Mouse (Mus musculus) urinary bladder, postnatal 4 days (tissue): ENCODE results near the gene Setd1a.
A peak's percentile ranks its signal among the peaks of the same experiment; 100 is the strongest.
"Not testable (repeated sequence)": the region's sequence is repeated elsewhere in the genome, so short reads cannot be mapped to it uniquely, and the experiment has no call there.

Source experiments
- DNase-seq, 2 experiments: peaks; one replicate each; pipeline ENCODE4 v3.0.0; 2021 to 2022; ENCODE audit warnings: low spot score in 2 of 2

Gene Setd1a

DNA sequence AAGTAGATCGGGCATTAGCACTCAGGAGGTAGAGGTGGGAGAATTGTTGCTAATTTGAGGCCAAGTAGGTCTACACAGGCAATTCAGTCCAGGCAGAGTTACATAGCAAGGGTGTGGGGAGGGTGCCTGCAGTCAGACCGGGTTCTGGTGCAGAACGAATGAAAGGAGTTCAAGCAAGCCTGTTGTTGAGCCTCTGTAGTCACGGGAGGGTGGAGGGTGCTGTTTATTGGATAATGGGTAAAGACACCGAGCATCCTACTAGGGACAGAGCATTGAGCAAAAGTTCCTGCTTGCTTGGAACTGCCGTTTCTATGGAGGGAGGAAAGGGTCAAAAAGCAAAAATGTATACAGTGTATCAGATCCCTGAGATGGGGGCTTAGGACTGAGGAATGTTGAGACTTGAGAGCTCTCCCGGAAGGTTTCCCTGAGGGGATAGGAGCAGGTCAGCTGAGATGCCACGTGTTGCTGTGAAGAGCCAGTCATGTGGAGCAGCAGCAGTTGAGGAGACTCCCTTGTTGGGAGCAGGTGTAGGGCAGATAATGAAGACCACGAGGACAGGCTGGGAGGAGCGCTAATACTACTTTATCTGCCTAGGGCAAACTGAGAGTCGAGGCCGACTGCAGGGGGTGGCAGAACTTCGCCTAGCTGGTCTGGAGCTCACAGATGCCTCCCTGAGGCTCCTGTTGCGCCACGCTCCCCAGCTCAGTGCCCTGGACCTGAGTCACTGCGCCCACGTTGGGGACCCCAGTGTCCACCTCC, 9.4 kb upstream of the Setd1a start:
- DNase-seq, result no peak

DNA sequence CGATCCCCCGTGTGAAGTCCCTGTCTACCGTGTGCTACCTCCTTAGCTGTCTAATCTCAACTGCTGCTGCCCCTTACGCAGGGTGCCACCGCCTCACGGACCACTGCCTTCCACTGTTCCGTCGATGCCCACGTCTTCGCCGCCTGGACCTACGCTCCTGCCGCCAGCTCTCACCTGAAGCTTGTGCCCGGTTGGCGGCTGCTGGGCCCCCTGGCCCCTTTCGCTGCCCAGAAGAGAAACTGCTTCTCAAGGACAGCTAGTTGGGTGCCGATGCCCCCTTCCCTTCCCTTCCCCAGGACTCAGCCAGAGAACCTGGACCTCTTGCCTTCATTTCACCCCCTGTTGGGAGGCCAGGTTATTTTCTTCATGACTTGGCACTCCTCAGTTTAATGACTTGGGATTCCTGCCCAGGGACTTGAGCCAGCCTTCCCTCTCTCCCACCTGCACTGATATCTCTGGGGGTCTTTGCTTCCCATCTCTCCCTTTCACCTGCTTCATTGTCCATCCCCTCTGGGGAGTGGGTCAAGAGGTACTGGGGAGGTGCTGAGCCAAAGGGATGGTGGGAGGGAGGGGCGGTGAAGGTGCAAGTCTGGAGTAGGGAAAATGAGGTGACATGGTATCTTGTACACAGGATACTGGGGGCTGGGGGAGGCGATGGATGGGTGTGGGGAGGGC, 8.7 kb upstream of the Setd1a start:
- no peak for DNase-seq

DNA sequence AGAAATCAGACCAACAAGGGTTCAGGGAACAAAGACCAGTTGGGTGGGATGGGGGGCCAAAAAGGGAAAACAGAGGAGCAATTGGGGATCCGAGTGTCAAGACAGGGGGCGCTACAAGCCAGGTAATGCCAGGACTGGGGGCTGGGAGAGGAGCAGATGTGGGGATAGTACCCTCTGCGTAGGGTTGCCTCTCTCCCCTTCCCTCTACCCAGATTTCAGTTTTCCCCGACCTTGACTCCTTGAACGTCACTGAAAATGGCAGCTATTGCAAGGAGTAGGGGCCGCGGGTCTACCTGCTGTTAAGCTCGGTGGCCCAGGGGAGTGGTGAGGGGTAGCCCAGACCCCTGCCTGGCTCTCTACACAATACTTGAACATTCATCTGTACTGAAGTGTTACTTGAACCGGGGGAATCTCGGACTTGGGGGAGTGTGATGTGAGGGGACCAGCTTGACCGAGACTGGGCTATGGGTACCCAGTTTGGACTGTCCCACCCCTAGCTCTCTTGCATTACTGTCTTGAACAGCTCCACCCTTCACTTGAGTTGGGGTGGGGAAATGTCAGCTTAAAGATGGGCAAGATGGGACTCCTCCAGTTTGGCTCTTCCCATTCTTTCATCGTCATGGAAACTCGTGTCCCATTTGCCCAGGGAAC, 8.0 kb upstream of the Setd1a start:
- DNase-seq, result no peak

DNA sequence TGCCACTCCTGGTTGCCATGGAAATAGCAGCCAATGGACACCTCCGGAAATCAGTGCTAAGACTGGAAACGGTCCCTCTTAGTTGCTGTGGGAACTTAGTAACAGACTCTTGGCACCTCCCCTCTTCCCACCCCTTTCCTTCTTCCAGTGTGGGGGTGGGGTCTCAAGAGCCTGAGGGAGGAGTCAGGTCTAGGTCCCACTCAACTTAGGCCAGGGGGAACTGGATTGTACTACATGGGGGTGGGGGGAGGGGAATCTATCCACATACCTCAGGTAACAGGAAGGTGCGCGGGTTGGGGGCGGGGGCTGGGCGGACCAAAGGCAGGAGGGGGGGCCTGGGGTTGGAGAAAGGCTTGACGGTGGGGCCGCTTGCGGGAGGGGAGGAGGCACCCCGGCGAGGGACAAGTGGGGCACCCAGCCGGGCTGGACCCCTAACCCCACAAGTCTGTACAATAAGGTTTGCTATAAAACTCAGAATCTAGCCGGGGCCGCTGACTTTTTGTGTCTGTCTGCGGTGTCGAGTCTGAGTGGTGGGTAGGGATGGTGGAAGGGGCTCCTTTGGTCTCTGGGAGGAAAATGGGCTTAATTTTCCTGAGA, 7.4 kb upstream of the Setd1a start:
- DNase-seq, result peak; percentile 94 to 95

DNA sequence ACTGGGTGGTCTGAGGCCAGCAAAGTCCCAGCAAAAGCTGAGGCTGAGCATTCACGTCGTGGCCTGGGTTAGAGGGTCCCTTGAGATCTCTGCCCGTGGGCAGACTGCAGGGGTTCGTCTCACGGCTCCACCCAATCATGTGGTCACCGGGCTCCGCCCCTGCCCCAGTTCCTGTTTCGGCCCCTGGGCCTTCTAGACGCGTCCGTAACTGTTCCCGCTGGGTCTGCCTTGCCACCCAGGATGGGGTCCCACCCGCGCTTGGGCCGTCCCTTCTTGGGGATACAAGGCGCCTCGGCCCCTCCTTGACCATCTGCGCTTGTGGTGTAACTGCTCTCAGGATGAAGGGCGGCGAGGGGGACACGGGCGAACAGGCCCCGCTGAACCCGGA, 6.8 kb upstream of the Setd1a start, which contains the start of gene Orai3:
Gene Orai3 (plus strand): TSS at position 165 of the 388 bp plus-strand sequence.
- DNase-seq, result peak; percentile 85 to 87

DNA sequence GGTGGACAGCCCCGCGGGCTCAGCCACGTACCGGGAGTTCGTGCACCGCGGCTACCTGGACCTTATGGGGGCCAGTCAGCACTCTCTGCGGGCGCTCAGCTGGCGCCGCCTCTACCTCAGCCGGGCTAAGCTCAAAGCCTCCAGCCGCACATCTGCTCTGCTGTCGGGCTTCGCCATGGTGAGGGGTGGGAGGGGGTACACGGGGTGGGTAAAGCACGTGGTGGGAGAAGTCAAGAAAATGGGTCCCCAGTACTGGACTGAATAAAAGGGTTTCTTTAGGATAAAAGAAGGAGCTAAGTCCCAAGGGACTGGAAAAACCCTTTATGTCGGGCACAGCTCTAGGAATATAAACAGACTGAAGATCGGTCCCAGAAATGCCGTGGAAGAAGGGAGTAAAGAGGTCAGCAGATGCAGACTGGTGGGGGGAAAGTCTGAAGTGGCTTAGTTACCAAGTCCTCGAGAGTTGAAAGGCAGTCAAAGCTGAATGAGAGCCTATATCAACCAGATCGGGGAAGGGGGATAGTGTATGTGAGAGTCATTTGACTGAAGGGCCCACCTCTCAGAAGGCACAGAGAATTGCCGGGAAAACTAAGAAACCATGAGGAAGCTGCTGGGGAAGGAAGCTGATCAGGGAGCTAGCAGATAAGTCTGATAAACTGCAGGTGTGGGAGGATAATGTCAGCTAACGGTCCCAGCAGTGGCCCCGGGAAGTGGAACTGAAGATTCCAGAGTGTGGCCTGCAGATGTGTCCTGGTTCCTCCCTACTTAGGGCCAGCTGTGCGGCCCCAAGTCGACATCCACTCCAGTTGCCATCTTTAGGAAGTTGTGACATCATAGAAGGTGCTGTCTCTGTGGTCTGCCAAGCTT, 6.2 kb upstream of the Setd1a start:
- peak in 1 of 2 experiments; percentile 44 for DNase-seq

DNA sequence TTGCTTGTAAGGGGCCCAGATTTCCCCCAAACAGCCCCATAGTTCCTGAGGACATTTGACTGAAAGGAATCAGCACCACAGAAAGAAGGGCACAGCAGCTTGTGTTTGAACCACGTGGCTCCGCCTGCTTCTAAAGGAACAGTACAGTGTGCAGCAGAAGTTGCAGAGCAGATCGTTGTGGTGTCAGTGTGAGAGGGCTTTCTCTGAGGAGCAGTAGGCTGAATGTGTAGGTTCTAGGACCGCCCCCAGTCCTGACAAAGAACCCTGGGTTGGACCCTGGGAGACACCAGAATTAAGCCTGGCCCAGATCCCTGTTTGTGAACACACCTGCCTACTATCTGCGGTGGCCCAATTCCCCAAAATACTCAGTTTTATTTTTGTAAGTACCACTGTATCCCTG, 5.2 kb upstream of the Setd1a start:
- DNase-seq, result no peak

DNA sequence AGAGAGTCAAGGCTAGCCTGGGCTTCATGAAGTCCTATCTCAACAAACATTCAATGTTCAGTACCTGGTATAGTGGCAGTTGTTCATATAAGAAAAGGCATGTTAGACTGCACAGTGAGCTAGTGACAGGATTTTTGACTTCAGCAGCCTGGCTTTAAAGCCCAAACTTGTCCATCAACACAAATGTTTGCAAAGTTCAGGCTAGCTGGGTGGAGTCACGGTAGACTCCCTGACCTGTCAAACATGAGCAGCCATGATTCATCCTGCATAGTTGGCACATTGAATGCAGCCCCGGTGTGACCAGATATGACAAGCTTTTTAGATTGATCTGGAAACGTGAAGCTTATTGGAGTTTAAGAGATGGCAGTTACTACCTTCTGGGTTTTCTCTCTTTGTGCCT, 4.4 kb upstream of the Setd1a start:
- DNase-seq, result no peak

DNA sequence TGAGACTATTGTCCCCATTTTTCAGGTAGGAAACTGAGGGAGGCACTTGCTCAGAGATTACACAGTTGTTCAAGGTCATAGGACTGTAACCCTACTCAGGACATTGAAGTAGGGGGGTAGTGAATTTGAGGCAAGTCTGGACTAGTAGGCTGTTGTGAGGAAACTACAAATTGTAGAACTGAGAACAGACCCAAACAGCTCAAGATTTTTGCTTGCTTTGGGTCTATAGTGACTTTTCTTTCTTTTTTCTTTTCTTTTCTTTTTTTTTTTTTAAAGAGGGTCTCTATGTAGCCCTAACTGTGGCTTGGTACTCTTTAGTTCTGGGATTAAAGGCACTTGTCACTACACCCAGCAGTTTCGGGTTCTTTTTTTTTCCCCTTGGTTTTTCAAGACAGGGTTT, 3.9 kb upstream of the Setd1a start:
- DNase-seq, result no peak

DNA sequence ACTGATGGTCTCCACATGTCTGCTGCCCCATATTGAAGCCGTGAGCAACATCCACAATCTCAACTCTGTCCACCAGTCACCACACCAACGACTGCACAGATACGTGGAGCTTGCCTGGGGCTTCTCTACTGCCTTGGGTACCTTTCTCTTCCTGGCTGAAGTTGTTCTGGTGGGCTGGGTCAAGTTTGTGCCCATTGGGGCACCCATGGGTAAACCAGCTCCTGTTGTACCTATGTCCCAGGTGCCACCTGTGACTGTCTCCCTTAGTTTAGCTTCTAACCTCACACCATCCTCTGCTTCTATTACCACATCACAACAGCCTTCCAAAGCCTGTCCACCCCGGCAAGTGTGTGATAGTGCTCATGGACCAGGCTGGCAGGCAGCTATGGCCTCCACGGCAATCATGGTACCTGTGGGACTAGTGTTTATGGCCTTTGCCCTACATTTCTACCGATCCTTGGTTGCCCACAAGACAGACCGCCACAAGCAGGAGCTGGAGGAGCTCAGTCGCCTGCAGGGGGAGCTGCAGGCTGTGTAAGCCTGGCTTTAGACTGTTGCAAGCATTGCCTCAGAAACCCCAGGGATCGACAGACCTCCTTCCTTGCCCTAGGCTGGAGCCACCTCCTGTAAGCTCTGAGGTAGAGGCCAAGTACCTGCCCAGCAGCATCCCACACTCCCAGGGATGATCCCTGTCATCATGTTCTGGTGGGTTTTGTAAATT, 2.6 kb upstream of the Setd1a start:
- peak; percentile 55 to 74 for DNase-seq

DNA sequence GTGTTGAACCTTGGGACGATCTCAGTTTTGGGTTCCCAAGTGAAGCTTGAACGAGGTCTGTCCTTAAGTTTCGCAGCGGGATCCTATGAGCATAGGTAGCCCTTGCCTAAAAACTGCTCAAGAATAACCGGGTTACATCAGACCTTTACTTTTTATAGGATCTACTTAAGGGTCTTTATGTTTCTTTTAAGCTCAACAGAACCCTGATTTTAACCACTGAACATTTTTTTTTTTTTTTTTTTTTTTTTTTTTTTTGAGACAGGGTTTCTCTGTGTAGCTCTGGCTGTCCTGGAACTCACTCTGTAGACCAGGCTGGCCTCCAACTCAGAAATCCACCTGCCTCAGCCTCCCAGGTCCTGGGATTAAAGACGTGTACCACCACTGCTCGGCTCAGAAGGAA, 633 bp upstream of the Setd1a start:
- DNase-seq, result not testable (repeated sequence)

DNA sequence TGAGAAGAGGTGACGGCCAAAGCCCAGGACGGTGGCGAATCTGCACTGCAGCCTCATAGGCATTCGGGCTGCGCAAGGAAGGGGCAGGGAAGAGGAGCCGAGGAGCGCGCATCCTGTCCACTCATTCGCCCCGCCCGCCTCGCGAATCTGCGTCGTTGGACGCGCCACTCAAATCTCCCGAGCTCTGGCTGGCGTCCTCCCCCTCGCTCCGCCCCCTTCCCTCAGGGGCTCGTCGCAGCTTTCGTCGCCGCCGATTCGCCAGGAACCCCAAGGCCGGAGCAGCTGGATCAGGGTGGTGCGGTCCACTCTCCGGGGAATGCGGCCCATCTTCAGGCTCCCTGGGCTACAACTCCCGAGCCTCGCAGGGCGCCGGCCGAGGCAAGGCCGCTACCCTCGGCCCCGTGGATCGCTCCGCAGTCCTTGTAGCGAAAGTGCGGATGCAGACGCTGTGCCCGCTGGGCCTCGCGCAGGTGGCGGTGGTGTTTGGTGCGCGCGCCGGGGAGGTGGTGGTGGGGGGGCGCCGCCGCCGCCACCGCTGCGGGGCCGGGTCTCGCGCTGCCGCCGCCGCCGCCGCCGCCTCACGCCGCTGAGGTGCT, 506 bp downstream of the Setd1a start:
- DNase-seq, result peak; percentile 95 to 97

DNA sequence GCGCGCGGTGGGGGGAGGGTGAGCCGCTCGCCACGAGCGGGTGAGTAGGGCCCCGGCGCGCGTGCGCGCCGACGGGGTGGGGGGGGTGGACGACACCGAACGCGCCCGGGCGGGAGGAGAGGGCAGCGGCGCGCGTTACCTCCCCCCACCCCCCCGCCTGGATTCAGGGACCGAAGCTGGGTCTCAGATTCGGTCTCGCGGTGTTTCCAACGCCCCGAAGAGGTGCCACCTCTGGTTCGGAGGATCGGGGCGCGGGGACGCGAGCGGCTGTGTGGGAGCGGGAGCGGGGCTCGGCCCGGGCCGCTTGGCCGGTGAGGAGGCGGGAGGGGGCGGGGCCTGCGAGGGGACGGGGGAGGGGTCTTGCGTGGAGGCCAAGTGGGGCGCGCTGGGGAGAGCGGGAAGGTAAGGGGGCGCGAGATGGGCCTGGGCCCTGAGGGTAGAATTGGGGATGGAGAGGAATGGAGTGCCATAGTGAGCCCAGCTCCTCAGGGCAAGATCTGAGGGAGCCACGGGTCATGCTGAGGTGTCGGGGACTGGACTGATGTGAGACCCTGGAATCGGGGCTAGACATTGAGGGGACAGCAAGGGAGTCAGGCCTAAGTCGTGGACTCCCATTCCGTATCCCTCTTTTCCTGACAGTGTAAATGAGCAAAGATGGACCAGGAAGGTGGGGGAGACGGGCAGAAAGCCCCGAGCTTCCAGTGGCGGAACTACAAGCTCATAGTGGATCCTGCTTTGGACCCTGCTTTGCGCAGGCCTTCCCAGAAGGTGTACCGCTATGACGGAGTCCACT, 1.2 kb downstream of the Setd1a start:
- peak in 1 of 2 experiments; percentile 57 for DNase-seq

DNA sequence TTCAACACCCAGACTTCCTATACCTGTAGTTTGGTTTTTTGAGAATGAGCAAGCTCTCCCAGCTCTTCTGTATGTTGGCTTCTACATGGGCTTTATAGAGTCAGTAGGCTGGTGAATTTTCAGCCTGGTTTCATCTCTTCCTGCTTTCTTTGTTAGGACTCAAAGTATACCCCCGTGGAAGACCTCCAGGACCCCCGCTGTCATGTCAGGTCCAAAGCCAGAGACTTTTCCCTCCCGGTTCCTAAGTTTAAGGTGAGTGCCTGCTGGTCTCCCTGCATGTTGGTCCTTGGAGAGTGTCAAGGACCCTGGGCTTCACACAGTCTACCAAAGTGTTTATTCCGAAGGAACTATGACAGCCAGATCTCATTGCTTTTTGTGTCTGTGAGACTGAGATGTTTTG, 1.9 kb downstream of the Setd1a start:
- no peak for DNase-seq

DNA sequence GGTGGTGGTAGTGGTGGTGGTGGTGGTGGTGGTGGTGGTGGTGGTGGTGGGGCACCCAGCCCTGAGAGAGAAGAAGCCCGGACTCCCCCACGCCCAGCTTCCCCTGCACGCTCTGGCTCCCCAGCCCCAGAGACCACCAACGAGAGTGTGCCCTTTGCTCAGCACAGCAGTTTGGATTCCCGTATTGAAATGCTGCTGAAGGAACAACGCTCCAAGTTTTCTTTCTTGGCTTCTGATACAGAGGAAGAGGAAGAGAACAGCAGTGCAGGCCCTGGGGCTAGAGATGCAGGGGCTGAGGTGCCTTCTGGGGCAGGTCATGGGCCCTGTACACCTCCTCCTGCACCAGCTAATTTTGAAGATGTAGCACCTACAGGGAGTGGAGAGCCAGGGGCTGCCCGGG, 8.8 kb downstream of the Setd1a start, which contains the start of gene Gm49388:
Gene Gm49388 (plus strand): TSS at position 301 of the 400 bp plus-strand sequence.
- DNase-seq, result no peak

DNA sequence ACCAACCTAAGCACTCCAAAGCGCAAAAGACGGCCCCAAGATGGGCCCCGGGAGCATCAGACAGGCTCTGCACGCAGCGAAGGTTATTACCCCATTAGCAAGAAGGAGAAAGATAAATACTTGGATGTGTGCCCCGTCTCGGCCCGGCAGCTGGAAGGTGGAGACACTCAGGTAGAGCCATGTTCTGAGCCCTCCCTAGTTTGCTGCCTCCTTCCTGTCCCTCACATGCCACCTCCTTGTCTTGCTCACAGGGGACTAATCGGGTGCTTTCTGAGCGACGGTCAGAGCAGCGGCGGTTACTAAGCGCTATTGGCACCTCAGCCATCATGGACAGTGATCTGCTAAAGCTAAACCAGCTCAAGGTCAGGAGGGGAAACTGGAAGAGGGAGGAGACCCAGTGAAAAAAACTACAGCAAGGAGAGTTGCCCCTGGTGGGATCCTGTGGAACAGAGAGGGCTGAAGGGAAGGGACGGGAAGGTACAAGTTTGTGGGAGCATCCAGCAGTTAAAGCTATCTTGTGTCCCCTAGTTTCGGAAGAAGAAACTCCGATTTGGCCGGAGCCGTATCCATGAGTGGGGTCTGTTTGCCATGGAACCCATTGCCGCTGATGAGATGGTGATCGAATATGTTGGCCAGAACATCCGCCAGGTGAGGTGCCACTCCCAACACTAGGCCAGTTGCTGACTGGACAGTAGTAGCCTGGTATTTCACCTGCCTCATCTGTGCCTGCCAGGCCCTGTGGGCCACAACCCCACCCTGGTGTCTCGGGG, 20.8 kb downstream of the Setd1a start:
- no peak for DNase-seq

DNA sequence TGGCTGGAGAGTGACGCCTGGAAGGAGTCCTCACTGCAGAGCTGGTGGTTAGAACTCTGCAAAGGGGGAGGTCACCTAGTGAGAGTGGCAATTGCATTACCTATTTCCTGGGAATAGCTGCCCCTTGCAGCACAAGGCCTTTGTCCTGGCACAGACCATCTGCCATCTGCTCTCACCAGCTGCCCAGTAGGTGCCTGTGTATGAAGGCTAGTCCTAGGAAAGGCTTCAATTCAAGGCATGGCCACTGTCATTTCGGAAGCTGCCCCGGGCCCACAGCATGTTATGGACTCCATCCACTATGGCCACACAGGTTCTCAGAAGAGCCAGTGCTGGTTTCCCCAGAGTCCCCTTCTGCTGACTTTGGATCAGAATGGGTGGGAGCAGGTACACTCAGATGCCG, 22.1 kb downstream of the Setd1a start:
- DNase-seq, result no peak

DNA sequence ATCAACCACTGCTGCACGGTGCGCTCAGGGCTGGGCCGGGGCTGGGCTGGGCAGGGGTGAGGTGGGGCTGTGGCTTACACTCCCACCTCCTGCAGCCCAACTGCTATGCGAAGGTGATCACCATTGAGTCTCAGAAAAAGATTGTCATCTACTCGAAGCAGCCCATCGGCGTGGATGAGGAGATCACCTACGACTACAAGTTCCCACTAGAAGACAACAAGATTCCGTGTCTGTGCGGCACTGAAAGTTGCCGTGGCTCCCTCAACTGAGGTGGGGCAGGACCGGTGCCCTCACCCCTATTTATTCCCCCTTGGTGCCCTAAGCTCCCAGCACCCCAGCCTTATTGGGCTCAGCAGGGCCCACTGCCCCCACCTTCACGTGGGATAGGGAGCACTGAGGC, 22.7 kb downstream of the Setd1a start:
- no peak for DNase-seq

DNA sequence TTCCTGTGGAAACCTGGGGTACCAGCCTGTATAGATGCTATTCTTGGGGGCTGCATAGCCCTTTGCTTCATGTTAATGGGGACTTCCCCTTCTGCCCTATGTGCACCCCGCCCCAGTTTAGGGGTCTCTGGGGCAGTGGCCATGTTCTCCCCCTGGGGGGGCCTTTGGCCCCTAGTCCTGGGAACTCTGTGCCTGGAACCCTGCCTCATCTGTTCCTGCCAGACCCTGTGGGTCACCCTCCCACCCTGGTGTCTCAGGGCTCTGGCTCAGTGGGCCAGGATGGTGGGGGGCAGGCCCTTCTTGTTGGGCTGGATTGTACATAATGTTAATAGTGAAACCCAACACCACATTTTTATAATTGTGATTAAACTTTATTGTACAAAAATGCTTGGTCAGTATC, 23.3 kb downstream of the Setd1a start:
- DNase-seq, result no peak
